Mouse (Mus musculus) thymus, adult 2 months (tissue): Measurements from ENCODE around the gene Myo18b.

Source experiments
- CTCF ChIP-seq: fragments of 200-500 bp; IDR thresholded peaks from 2 replicates; pipeline ENCODE4 v1.5.1; 2012; ENCODE audit warnings: mild to moderate bottlenecking, control low read depth, low read length, moderate library complexity, borderline replicate concordance; ENCODE audit not compliant: control insufficient read depth, poor library complexity, insufficient read depth; ENCODE audit errors: extremely low read depth
- POLR2A ChIP-seq: fragments of 200-500 bp; IDR thresholded peaks from 2 replicates; pipeline ENCODE4 v1.6.1; 2012; ENCODE audit warnings: mild to moderate bottlenecking, low read length, control low read depth, moderate library complexity; ENCODE audit not compliant: control insufficient read depth, poor library complexity, insufficient read depth; ENCODE audit errors: extremely low read depth

DNA sequence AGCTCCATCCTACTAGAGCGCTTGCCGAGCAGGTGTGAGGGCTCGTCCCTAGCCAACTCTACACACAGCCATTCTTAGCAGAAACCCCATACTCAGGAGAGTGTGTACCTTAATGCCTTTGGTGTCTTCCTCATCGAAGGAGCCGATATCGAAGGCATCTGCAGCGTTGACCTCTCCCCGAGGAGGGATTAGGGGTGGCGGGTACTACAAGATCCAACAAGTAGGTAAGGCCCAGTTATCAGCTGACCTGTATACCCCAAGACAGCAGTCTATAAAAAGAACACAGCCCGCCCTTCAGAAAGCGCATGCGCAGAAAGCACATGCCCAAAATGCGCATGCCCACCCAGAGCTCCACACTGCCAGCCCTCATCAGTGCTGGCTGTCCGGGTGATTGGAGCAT lies 27.7 kb upstream of the Myo18b start:
- TF ChIP-seq CTCF (no peak), POLR2A (no peak)
